Mouse (Mus musculus): ENCODE results near the gene Havcr1. TPM values are rescaled to one million over a fixed set of nuclear protein-coding genes. Genes with fewer than 3 reads are reported as not detected.

Gene Havcr1
- polyA plus RNA-seq, 1 experiment from 2014 or later = not detected

Other genes with a start within 250 kb of the Havcr1 start
- not detected in 2 replicates for gene Gm12169, start 210.9 kb upstream of the Havcr1 start, polyA plus RNA-seq (2016; fragmentation: Nextera tagmentation; extraction: Ambion mirVana)
- gene BC053393, start 163.5 kb upstream of the Havcr1 start, polyA plus RNA-seq (2016; fragmentation: Nextera tagmentation; extraction: Ambion mirVana) = not detected in 2 replicates
- gene Dppa1, start 105.8 kb upstream of the Havcr1 start, polyA plus RNA-seq (2016; fragmentation: Nextera tagmentation; extraction: Ambion mirVana) = not detected in 2 replicates
- not detected in 2 replicates for gene Timd2, start 28.0 kb upstream of the Havcr1 start, polyA plus RNA-seq (2016; fragmentation: Nextera tagmentation; extraction: Ambion mirVana)
- 0.20 and 0.24 TPM in 2 replicates for gene Timd4, start 75.7 kb downstream of the Havcr1 start, polyA plus RNA-seq (2016; fragmentation: Nextera tagmentation; extraction: Ambion mirVana)